Mouse (Mus musculus) layer of hippocampus, adult 2 months (tissue): ENCODE measurements at regions not wholly inside any gene's neighbourhood (a gene's known extent, or its start where the extent isn't known, plus 50 kb on each side); places are given as distances from the start of the nearest gene placed in this dataset.

Experiments used
- DNase-seq, 2 experiments: peaks; one replicate each; pipeline ENCODE4 v3.0.0; 2022; ENCODE audit warnings: low spot score in 2 of 2
- H3K27ac ChIP-seq: fragments of 200-600 bp; 2 replicates; pipeline ENCODE4 v1.8.1; 2022
- H3K4me3 ChIP-seq: fragments of 200-600 bp; 2 replicates; pipeline ENCODE4 v1.8.1; 2022; ENCODE audit warnings: mild to moderate bottlenecking
- CTCF ChIP-seq: fragments of 200-600 bp; conservative IDR thresholded peaks from 2 replicates; pipeline ENCODE4 v1.8.1; 2022; ENCODE audit warnings: antibody characterized with exemption, mild to moderate bottlenecking, moderate library complexity

- no peak for TF ChIP-seq CTCF
- H3K27ac ChIP-seq, result no peak overlapping the region
- DNase-seq, result no peak
- H3K4me3 ChIP-seq, result no peak overlapping the region
Measured at GRCm38 (mm10) chr10:19208101-19208722, 148.1 kb upstream of the Olig3 start.

GRCm38 (mm10) chr10:19207505-19207904 lies 148.8 kb upstream of the Olig3 start:
- no peak overlapping the region for H3K4me3 ChIP-seq
- no peak for TF ChIP-seq CTCF
- DNase-seq, result no peak

GRCm38 (mm10) chr10:19200311-19200710 lies 156.0 kb upstream of the Olig3 start:
- no peak for DNase-seq
- TF ChIP-seq CTCF, result no peak
- H3K4me3 ChIP-seq, result no peak overlapping the region
- H3K27ac ChIP-seq, result no peak overlapping the region

More at GRCm38 (mm10) chr10:19207505-19207904, 148.8 kb upstream of the Olig3 start:
- H3K27ac ChIP-seq, result no peak overlapping the region

- DNase-seq, result no peak
- no peak overlapping the region for H3K4me3 ChIP-seq
- no peak overlapping the region for H3K27ac ChIP-seq
- no peak for TF ChIP-seq CTCF
Measured at GRCm38 (mm10) chr10:19195676-19196075, 160.7 kb upstream of the Olig3 start.

GRCm38 (mm10) chr10:19194646-19195045 lies 161.7 kb upstream of the Olig3 start:
- H3K27ac ChIP-seq, result no peak overlapping the region
- no peak overlapping the region for H3K4me3 ChIP-seq
- DNase-seq, result no peak
- TF ChIP-seq CTCF, result no peak

GRCm38 (mm10) chr10:19192971-19193758 lies 163.2 kb upstream of the Olig3 start:
- H3K27ac ChIP-seq, result no peak overlapping the region
- no peak for TF ChIP-seq CTCF
- DNase-seq, result no peak
- H3K4me3 ChIP-seq, result no peak overlapping the region

GRCm38 (mm10) chr10:19192221-19192620 lies 164.1 kb upstream of the Olig3 start:
- no peak overlapping the region for H3K4me3 ChIP-seq
- no peak overlapping the region for H3K27ac ChIP-seq
- TF ChIP-seq CTCF, result no peak
- no peak for DNase-seq

- Histone ChIP-seq H3K4me3 (no peak overlapping the region; the same call in 1 of the 2 replicates), H3K27ac (no peak overlapping the region)
- TF ChIP-seq CTCF, result 0 out of 2 replicates have a peak, but pooled peaks have one; percentile 3
- DNase-seq, result no peak
Measured at GRCm38 (mm10) chr10:19188082-19188742, 168.1 kb upstream of the Olig3 start.

- Histone ChIP-seq H3K4me3 (no peak overlapping the region), H3K27ac (no peak overlapping the region)
- TF ChIP-seq CTCF, result no peak
- no peak for DNase-seq
Measured at GRCm38 (mm10) chr10:19187716-19188081, 168.6 kb upstream of the Olig3 start.

GRCm38 (mm10) chr10:19187084-19187615 lies 169.2 kb upstream of the Olig3 start:
- TF ChIP-seq CTCF, result no peak
- H3K4me3 ChIP-seq, result no peak overlapping the region
- DNase-seq, result no peak
- H3K27ac ChIP-seq, result no peak overlapping the region

- TF ChIP-seq CTCF, result peak; percentile 87
- Histone ChIP-seq H3K27ac (no peak overlapping the region), H3K4me3 (peak overlapping the region; percentile 42)
- peak; percentile 23 for DNase-seq
Measured at GRCm38 (mm10) chr10:19185790-19186581, 170.3 kb upstream of the Olig3 start.

GRCm38 (mm10) chr10:19184886-19185285 lies 169.4 kb upstream of the Tnfaip3 start:
- Histone ChIP-seq H3K27ac (no peak overlapping the region), H3K4me3 (no peak overlapping the region)
- no peak for TF ChIP-seq CTCF
- no peak for DNase-seq
